Mouse (Mus musculus): ENCODE data around the gene Vmn1r193. TPM values are rescaled to one million over a fixed set of nuclear protein-coding genes. Genes with fewer than 3 reads are reported as not detected.
"Not testable (repeated sequence)": the region's sequence is repeated elsewhere in the genome, so short reads cannot be mapped to it uniquely, and the experiment has no call there.

The Vmn1r193 gene
- polyA plus RNA-seq (2014; fragmentation: Nextera tagmentation; extraction: Ambion mirVana) = not detected in 2 replicates

- H3K9ac ChIP-seq (ENCODE audit: low read length); DNase-seq (ENCODE audit: low spot score); H3K9me3 ChIP-seq (ENCODE audit: control insufficient read depth, low read length); ATAC-seq (replicated peaks; ENCODE audit: low FRiP score, low TSS enrichment, low read depth); H3K4me1 ChIP-seq (replicated peaks; ENCODE audit: control insufficient read depth, insufficient read depth, low read length); H3K4me2 ChIP-seq (ENCODE audit: low read length); H3K27me3 ChIP-seq (replicated peaks; ENCODE audit: control insufficient read depth, insufficient read depth, low read length); H3K4me3 ChIP-seq (ENCODE audit: low read depth, low read length); H3K27ac ChIP-seq (ENCODE audit: low read depth); H3K36me3 ChIP-seq (ENCODE audit: control insufficient read depth, insufficient read depth, low read length): not testable (repeated sequence)
- 75% methylated on average over 1 of the region's 1 CpGs for WGBS
Measured at GRCm38 (mm10) chr13:22223060-22223459, at the start of gene Vmn1r193. TSS of gene Vmn1r193 (minus strand) at chr13:22223160.

DNA sequence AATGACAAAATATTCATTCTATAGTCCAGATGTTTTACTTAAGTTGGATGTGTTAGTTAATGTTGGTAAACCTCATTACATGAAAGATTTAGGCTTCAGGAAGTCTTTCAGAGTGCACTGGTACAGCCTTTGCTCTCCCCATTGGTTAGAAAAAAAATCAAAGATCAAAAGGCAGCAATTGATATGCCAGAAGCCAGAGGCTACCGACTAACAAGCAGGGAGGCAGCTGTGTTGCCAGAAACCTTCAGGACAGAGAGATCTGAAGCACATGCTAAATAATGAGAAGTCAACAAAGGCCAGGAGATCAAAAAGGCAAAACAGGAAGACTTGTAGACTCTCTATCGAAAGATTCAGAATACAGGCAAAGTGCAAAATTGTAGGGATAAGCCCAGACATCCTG is 48.8 kb upstream of the Vmn1r193 start:
- DNase-seq (ENCODE audit: low spot score) (no peak), ATAC-seq (replicated peaks; ENCODE audit: low FRiP score, low TSS enrichment, low read depth) (no peak)
- H3K9me3 ChIP-seq (ENCODE audit: control insufficient read depth, low read length) = no peaks in the 10 kb centered on the region
- H3K4me1 ChIP-seq (replicated peaks; ENCODE audit: control insufficient read depth, insufficient read depth, low read length) = no peaks in the 10 kb centered on the region
- H3K36me3 ChIP-seq (ENCODE audit: control insufficient read depth, insufficient read depth, low read length) = no peaks in the 10 kb centered on the region
- 36% methylated on average over 2 of the region's 2 CpGs for WGBS
- no peak overlapping the region for H3K4me3 ChIP-seq (ENCODE audit: low read depth, low read length)
- H3K9ac ChIP-seq (ENCODE audit: low read length) = no peak overlapping the region
- H3K27ac ChIP-seq (ENCODE audit: low read depth) = no peak overlapping the region
- H3K4me2 ChIP-seq (ENCODE audit: low read length) = no peak overlapping the region
- H3K27me3 ChIP-seq (replicated peaks; ENCODE audit: control insufficient read depth, insufficient read depth, low read length) = no peaks in the 10 kb centered on the region

- H3K27me3 ChIP-seq (replicated peaks; ENCODE audit: control insufficient read depth, insufficient read depth, low read length); DNase-seq (ENCODE audit: low spot score); H3K4me3 ChIP-seq (ENCODE audit: low read depth, low read length); H3K27ac ChIP-seq (ENCODE audit: low read depth); ATAC-seq (replicated peaks; ENCODE audit: low FRiP score, low TSS enrichment, low read depth); H3K4me2 ChIP-seq (ENCODE audit: low read length); H3K9me3 ChIP-seq (ENCODE audit: control insufficient read depth, low read length); H3K36me3 ChIP-seq (ENCODE audit: control insufficient read depth, insufficient read depth, low read length); H3K4me1 ChIP-seq (replicated peaks; ENCODE audit: control insufficient read depth, insufficient read depth, low read length); H3K9ac ChIP-seq (ENCODE audit: low read length): not testable (repeated sequence)
- 98% methylated on average over 1 of the region's 1 CpGs for WGBS
Measured at GRCm38 (mm10) chr13:22270222-22270621, 47.3 kb upstream of the Vmn1r193 start, which contains the start of gene Vmn1r195. TSS of gene Vmn1r195 (plus strand) at chr13:22270522.

GRCm38 (mm10) chr13:22243915-22244314 is 21.0 kb upstream of the Vmn1r193 start, which contains the start of gene Vmn1r194:
TSS of gene Vmn1r194 (plus strand) at chr13:22244215.
- Histone ChIP-seq H3K4me3 (ENCODE audit: low read depth, low read length) (no peak within 1 kb of the TSS), H3K9ac (ENCODE audit: low read length) (no peak within 1 kb of the TSS), H3K27me3 (replicated peaks; ENCODE audit: control insufficient read depth, insufficient read depth, low read length) (no peaks in the 10 kb centered on the region), H3K36me3 (ENCODE audit: control insufficient read depth, insufficient read depth, low read length) (no peaks in the 10 kb centered on the region), H3K4me2 (ENCODE audit: low read length) (no peak within 1 kb of the TSS), H3K4me1 (replicated peaks; ENCODE audit: control insufficient read depth, insufficient read depth, low read length) (no peaks in the 10 kb centered on the region), H3K9me3 (ENCODE audit: control insufficient read depth, low read length) (no peaks in the 10 kb centered on the region), H3K27ac (ENCODE audit: low read depth) (no peak within 1 kb of the TSS)
- DNase-seq (ENCODE audit: low spot score) = no peak
- 26% methylated on average over 1 of the region's 1 CpGs for WGBS
- ATAC-seq (replicated peaks; ENCODE audit: low FRiP score, low TSS enrichment, low read depth) = no peak

- H3K4me2 ChIP-seq (ENCODE audit: low read length); H3K9me3 ChIP-seq (ENCODE audit: control insufficient read depth, low read length); H3K36me3 ChIP-seq (ENCODE audit: control insufficient read depth, insufficient read depth, low read length); ATAC-seq (replicated peaks; ENCODE audit: low FRiP score, low TSS enrichment, low read depth); H3K9ac ChIP-seq (ENCODE audit: low read length); H3K27ac ChIP-seq (ENCODE audit: low read depth); H3K4me1 ChIP-seq (replicated peaks; ENCODE audit: control insufficient read depth, insufficient read depth, low read length); H3K4me3 ChIP-seq (ENCODE audit: low read depth, low read length); H3K27me3 ChIP-seq (replicated peaks; ENCODE audit: control insufficient read depth, insufficient read depth, low read length); DNase-seq (ENCODE audit: low spot score): not testable (repeated sequence)
- WGBS = 76% methylated on average over 3 of the region's 3 CpGs
Measured at GRCm38 (mm10) chr13:22192756-22193155, 30.2 kb downstream of the Vmn1r193 start.

DNA sequence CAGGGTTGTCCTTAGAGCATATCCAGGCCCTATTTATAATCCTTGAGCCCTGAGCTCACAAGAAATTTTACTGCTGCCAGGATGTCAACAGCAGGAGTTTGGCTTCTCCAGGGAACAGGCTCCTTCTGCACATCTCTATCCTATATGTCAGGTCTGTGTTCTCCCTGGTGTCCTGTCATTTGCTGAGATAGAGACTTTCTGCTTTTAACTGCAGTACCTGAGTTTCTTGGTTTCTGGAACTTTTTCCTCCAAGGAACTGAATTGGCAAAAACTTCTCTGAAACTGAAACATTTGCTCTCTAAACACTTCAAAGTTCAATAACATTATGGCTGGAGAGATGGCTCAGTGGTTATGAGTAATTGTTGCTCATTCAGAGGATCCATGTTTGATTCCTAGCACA is 31.9 kb downstream of the Vmn1r193 start, which contains the start of gene Vmn1r192:
Gene Vmn1r192, minus strand, starts transcription at position 101 of the 400 bp plus-strand sequence.
- H3K4me3 ChIP-seq (ENCODE audit: low read depth, low read length) = no peak within 1 kb of the TSS
- ATAC-seq (replicated peaks; ENCODE audit: low FRiP score, low TSS enrichment, low read depth) (no peak), DNase-seq (ENCODE audit: low spot score) (no peak)
- no peak within 1 kb of the TSS for H3K4me2 ChIP-seq (ENCODE audit: low read length)
- H3K4me1 ChIP-seq (replicated peaks; ENCODE audit: control insufficient read depth, insufficient read depth, low read length) = no peaks in the 10 kb centered on the region
- no peaks in the 10 kb centered on the region for H3K27me3 ChIP-seq (replicated peaks; ENCODE audit: control insufficient read depth, insufficient read depth, low read length)
- H3K36me3 ChIP-seq (ENCODE audit: control insufficient read depth, insufficient read depth, low read length) = no peaks in the 10 kb centered on the region
- no peak within 1 kb of the TSS for H3K9ac ChIP-seq (ENCODE audit: low read length)
- H3K9me3 ChIP-seq (ENCODE audit: control insufficient read depth, low read length) = no peaks in the 10 kb centered on the region
- no peak within 1 kb of the TSS for H3K27ac ChIP-seq (ENCODE audit: low read depth)

DNA sequence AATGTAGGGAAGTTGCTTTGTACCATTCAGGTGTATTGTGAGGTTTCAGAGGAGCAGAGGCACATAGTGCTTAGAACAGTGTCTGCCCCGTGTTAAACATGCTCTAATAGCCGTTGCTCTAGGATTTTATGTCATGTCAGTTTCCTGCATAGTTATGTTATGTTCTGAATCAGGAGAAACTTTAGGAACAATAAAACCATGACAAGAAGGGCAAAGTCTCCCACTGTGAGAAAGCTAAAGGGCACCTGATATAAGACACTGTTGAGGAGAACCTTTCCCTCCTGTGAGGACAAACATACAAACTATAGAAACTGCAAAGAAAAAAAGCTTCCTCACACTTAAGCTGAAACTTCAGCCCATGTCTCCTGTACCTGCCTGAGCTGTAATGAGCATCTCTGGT is 32.6 kb downstream of the Vmn1r193 start:
- no peak overlapping the region for H3K4me2 ChIP-seq (ENCODE audit: low read length)
- no peaks in the 10 kb centered on the region for H3K27me3 ChIP-seq (replicated peaks; ENCODE audit: control insufficient read depth, insufficient read depth, low read length)
- no peaks in the 10 kb centered on the region for H3K9me3 ChIP-seq (ENCODE audit: control insufficient read depth, low read length)
- no peaks in the 10 kb centered on the region for H3K4me1 ChIP-seq (replicated peaks; ENCODE audit: control insufficient read depth, insufficient read depth, low read length)
- no peak overlapping the region for H3K4me3 ChIP-seq (ENCODE audit: low read depth, low read length)
- DNase-seq (ENCODE audit: low spot score) = no peak
- no peak overlapping the region for H3K27ac ChIP-seq (ENCODE audit: low read depth)
- H3K9ac ChIP-seq (ENCODE audit: low read length) = no peak overlapping the region
- 40% methylated on average over 2 of the region's 2 CpGs for WGBS
- ATAC-seq (replicated peaks; ENCODE audit: low FRiP score, low TSS enrichment, low read depth) = no peak
- no peaks in the 10 kb centered on the region for H3K36me3 ChIP-seq (ENCODE audit: control insufficient read depth, insufficient read depth, low read length)

GRCm38 (mm10) chr13:22189313-22189712 is 33.6 kb downstream of the Vmn1r193 start:
- Histone ChIP-seq H3K9ac (ENCODE audit: low read length) (no peak overlapping the region), H3K4me2 (ENCODE audit: low read length) (no peak overlapping the region), H3K27me3 (replicated peaks; ENCODE audit: control insufficient read depth, insufficient read depth, low read length) (no peaks in the 10 kb centered on the region), H3K4me1 (replicated peaks; ENCODE audit: control insufficient read depth, insufficient read depth, low read length) (no peaks in the 10 kb centered on the region), H3K27ac (ENCODE audit: low read depth) (no peak overlapping the region), H3K4me3 (ENCODE audit: low read depth, low read length) (no peak overlapping the region), H3K36me3 (ENCODE audit: control insufficient read depth, insufficient read depth, low read length) (no peaks in the 10 kb centered on the region), H3K9me3 (ENCODE audit: control insufficient read depth, low read length) (no peaks in the 10 kb centered on the region)
- ATAC-seq (replicated peaks; ENCODE audit: low FRiP score, low TSS enrichment, low read depth) (no peak), DNase-seq (ENCODE audit: low spot score) (no peak)
- WGBS = 29% methylated on average over 2 of the region's 2 CpGs

- Histone ChIP-seq H3K4me3 (ENCODE audit: low read depth, low read length) (no peak within 1 kb of the TSS), H3K9me3 (ENCODE audit: control insufficient read depth, low read length) (no peaks in the 10 kb centered on the region), H3K27ac (ENCODE audit: low read depth) (no peak within 1 kb of the TSS), H3K27me3 (replicated peaks; ENCODE audit: control insufficient read depth, insufficient read depth, low read length) (no peaks in the 10 kb centered on the region), H3K4me2 (ENCODE audit: low read length) (no peak within 1 kb of the TSS), H3K4me1 (replicated peaks; ENCODE audit: control insufficient read depth, insufficient read depth, low read length) (no peaks in the 10 kb centered on the region), H3K36me3 (ENCODE audit: control insufficient read depth, insufficient read depth, low read length) (no peaks in the 10 kb centered on the region), H3K9ac (ENCODE audit: low read length) (no peak within 1 kb of the TSS)
- no peak for DNase-seq (ENCODE audit: low spot score)
- no peak for ATAC-seq (replicated peaks; ENCODE audit: low FRiP score, low TSS enrichment, low read depth)
- WGBS = 87% methylated on average over 1 of the region's 1 CpGs
Measured at GRCm38 (mm10) chr13:22183869-22184268, 39.1 kb downstream of the Vmn1r193 start, which contains the start of gene Vmn1r191. TSS of gene Vmn1r191 (minus strand) at chr13:22183969.
